Mouse (Mus musculus) lung, postnatal 0 days (tissue): ENCODE measurements at regions not wholly inside any gene's neighbourhood (a gene's known extent, or its start where the extent isn't known, plus 50 kb on each side); places are given as distances from the start of the nearest gene placed in this dataset.

Source experiments
- CTCF ChIP-seq: IDR thresholded peaks from 2 replicates; pipeline ENCODE4 v1.5.1; 2016; ENCODE audit warnings: antibody characterized with exemption, mild to moderate bottlenecking
- EP300 ChIP-seq: IDR thresholded peaks from 2 replicates; pipeline ENCODE4 v1.6.1; 2016; ENCODE audit warnings: antibody characterized with exemption, mild to moderate bottlenecking, control low read depth

DNA sequence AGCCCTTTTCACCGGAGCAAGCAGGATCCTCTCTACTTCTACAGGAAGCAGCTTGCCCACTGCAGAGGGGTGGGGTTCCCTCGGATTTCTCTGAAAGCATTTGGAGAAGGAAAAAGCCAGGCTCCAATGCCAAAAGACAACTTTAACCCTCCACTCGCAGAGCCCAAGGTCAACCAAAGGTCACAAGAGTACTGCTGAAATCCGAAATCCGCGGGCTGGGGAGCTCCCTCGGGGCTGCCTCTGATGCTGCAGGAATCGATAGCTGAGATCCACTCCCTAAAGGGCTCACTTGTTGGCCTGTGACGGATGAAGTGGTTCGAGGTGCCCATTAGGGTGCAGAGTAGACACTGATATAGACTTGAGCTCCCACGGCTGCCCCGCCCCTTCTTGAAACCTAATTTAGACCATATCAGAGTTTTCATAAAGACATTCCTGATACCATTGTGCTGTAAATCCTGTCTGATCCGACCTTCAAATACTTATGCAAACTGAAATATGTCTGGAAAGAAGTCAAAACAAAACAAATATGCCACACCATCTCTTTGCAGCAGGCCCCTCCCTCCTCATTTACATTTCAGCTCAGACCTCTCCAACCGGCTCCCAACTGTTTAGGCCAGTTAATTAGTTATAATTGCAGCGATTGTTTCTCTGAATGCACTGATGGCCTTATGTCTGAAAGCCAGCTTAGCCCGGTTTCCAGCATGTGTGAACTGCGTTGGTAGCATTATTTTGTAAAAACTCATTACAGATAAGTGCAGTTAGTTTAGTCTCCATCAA is 170.8 kb upstream of the Map3k1 start:
- no peak for TF ChIP-seq CTCF
- no peak for TF ChIP-seq EP300
